Mouse (Mus musculus) MEL (cell line): ENCODE data around the gene Alg11. TPM values are rescaled to one million over a fixed set of nuclear protein-coding genes. Genes with fewer than 3 reads are reported as not detected.

ENCODE experiments used
- DNase-seq: peaks from one replicate; pipeline ENCODE4 v3.0.0; 2011; ENCODE audit warnings: low read depth, low spot score
- H3K27ac ChIP-seq: 2 replicates; pipeline ENCODE4 v1.5.1; 2012; ENCODE audit warnings: low read depth, mild to moderate bottlenecking, control low read depth, low read length, moderate library complexity; ENCODE audit not compliant: control insufficient read depth
- H3K27me3 ChIP-seq, 2 experiments: fragments of 150-350 bp in 1 of 2; sonication (generic) in 1 of 2; 2 replicates each; pipeline ENCODE4 v1.6.1; 2012; ENCODE audit warnings: low read length in 2 of 2, mild to moderate bottlenecking in 2 of 2, improper control_type of control experiment in 1 of 2, moderate library complexity in 1 of 2; ENCODE audit not compliant: insufficient read depth in 2 of 2, control insufficient read depth in 1 of 2
- H3K36me3 ChIP-seq, 2 experiments: 2 replicates each; pipeline ENCODE4 v1.6.1; 2012 to 2014; ENCODE audit warnings: low read length in 2 of 2, improper control_type of control experiment in 1 of 2, inconsistent platforms in 1 of 2, mild to moderate bottlenecking in 1 of 2; ENCODE audit not compliant: insufficient read depth in 2 of 2, control insufficient read depth in 1 of 2
- H3K4me1 ChIP-seq, 2 experiments: fragments of 150-350 bp in 1 of 2; sonication (generic) in 1 of 2; 2 replicates each; pipeline ENCODE4 v1.6.1; 2012; ENCODE audit warnings: low read length in 2 of 2, improper control_type of control experiment in 1 of 2, mild to moderate bottlenecking in 1 of 2; ENCODE audit not compliant: insufficient read depth in 2 of 2, control insufficient read depth in 1 of 2
- H3K4me3 ChIP-seq, 2 experiments: fragments of 150-350 bp in 1 of 2; sonication (generic) in 1 of 2; 2 replicates each; pipeline ENCODE4 v1.5.1; 2012; ENCODE audit warnings: low read depth in 2 of 2, low read length in 2 of 2, mild to moderate bottlenecking in 2 of 2, moderate library complexity in 2 of 2, control low read depth in 1 of 2, improper control_type of control experiment in 1 of 2; ENCODE audit not compliant: control insufficient read depth in 1 of 2, insufficient read depth in 1 of 2
- H3K79me2 ChIP-seq: 2 replicates; pipeline ENCODE4 v1.6.1; 2012; ENCODE audit warnings: mild to moderate bottlenecking, low read length, moderate library complexity; ENCODE audit not compliant: control insufficient read depth, poor library complexity, insufficient read depth
- H3K9ac ChIP-seq: 2 replicates; pipeline ENCODE4 v1.6.1; 2012; ENCODE audit warnings: low read depth, mild to moderate bottlenecking, control low read depth, low read length, moderate library complexity; ENCODE audit not compliant: control insufficient read depth, poor library complexity, severe bottlenecking
- H3K9me3 ChIP-seq: fragments of 150-350 bp; sonication (generic); replicated peaks from 2 replicates; pipeline ENCODE4 v1.6.1; 2012; ENCODE audit warnings: mild to moderate bottlenecking, low read length, improper control_type of control experiment, moderate library complexity; ENCODE audit not compliant: insufficient read depth
- BHLHE40 ChIP-seq: IDR thresholded peaks from 2 replicates; pipeline ENCODE4 v1.6.1; 2012; ENCODE audit warnings: low read depth, mild to moderate bottlenecking, inconsistent platforms, low read length, improper control_type of control experiment, borderline replicate concordance
- CTCF ChIP-seq, 3 experiments: IDR thresholded peaks in 2 of 3; conservative IDR thresholded peaks in 1 of 3; 2 replicates each; pipeline ENCODE4 v1.5.1; 2011 to 2012; ENCODE audit warnings: low read length in 3 of 3, low read depth in 2 of 3, mild to moderate bottlenecking in 2 of 3, improper control_type of control experiment in 1 of 3, inconsistent platforms in 1 of 3, mixed read lengths in 1 of 3, moderate library complexity in 1 of 3; ENCODE audit not compliant: control insufficient read depth in 1 of 3, insufficient read depth in 1 of 3, poor library complexity in 1 of 3, severe bottlenecking in 1 of 3
- ELF1 ChIP-seq: IDR thresholded peaks from 2 replicates; pipeline ENCODE4 v1.6.1; 2014; ENCODE audit warnings: low read depth, mild to moderate bottlenecking, inconsistent platforms, low read length, improper control_type of control experiment, moderate library complexity
- GATA1 ChIP-seq: IDR thresholded peaks from 2 replicates; pipeline ENCODE4 v1.6.1; 2011; ENCODE audit warnings: low read depth, low read length, improper control_type of control experiment
- KAT2A ChIP-seq: conservative IDR thresholded peaks from 2 replicates; pipeline ENCODE4 v1.6.1; 2012; ENCODE audit warnings: low read depth, low read length, improper control_type of control experiment, inconsistent platforms
- MAFK ChIP-seq: IDR thresholded peaks from 2 replicates; pipeline ENCODE4 v1.6.1; 2011; ENCODE audit warnings: low read depth, mild to moderate bottlenecking, low read length, improper control_type of control experiment, borderline replicate concordance
- MAZ ChIP-seq: IDR thresholded peaks from 2 replicates; pipeline ENCODE4 v1.6.1; 2012; ENCODE audit warnings: low read depth, mild to moderate bottlenecking, inconsistent platforms, low read length, improper control_type of control experiment
- MXI1 ChIP-seq: IDR thresholded peaks from 2 replicates; pipeline ENCODE4 v1.6.1; 2011; ENCODE audit warnings: mild to moderate bottlenecking, low read depth, low read length, improper control_type of control experiment
- MYB ChIP-seq: IDR thresholded peaks from 2 replicates; pipeline ENCODE4 v1.6.1; 2011; ENCODE audit warnings: mild to moderate bottlenecking, low read depth, low read length, improper control_type of control experiment
- MYC ChIP-seq: IDR thresholded peaks from 2 replicates; pipeline ENCODE4 v1.6.1; 2011; ENCODE audit warnings: low read depth, mild to moderate bottlenecking, low read length, improper control_type of control experiment, moderate library complexity
- NELFE ChIP-seq: IDR thresholded peaks from 2 replicates; pipeline ENCODE4 v1.6.1; 2011; ENCODE audit warnings: low read depth, low read length, improper control_type of control experiment
- NRF1 ChIP-seq: IDR thresholded peaks from 2 replicates; pipeline ENCODE4 v1.6.1; 2014; ENCODE audit warnings: low read depth, mild to moderate bottlenecking, inconsistent platforms, low read length, improper control_type of control experiment, moderate library complexity; ENCODE audit not compliant: poor library complexity, insufficient read depth, severe bottlenecking
- POLR2A ChIP-seq, 2 experiments: IDR thresholded peaks; 2 replicates each; pipeline ENCODE4 v1.6.1; 2011 to 2012; ENCODE audit warnings: low read length in 2 of 2, mild to moderate bottlenecking in 2 of 2, control low read depth in 1 of 2, improper control_type of control experiment in 1 of 2, low read depth in 1 of 2, moderate library complexity in 1 of 2; ENCODE audit not compliant: control insufficient read depth in 1 of 2, insufficient read depth in 1 of 2, poor library complexity in 1 of 2
- POLR2AphosphoS5 ChIP-seq: IDR thresholded peaks from 2 replicates; pipeline ENCODE4 v1.6.1; 2012; ENCODE audit warnings: low read depth, borderline replicate concordance, mild to moderate bottlenecking, inconsistent platforms, low read length, moderate library complexity, mixed read lengths
- UBTF ChIP-seq: IDR thresholded peaks from 2 replicates; pipeline ENCODE4 v1.6.1; 2012; ENCODE audit warnings: low read depth, mild to moderate bottlenecking, inconsistent platforms, low read length, improper control_type of control experiment, moderate library complexity, borderline replicate concordance; ENCODE audit not compliant: insufficient read depth
- ZC3H11A ChIP-seq: IDR thresholded peaks from 2 replicates; pipeline ENCODE4 v1.6.1; 2012; ENCODE audit warnings: low read depth, mild to moderate bottlenecking, inconsistent platforms, low read length, improper control_type of control experiment
- ZNF384 ChIP-seq: IDR thresholded peaks from 2 replicates; pipeline ENCODE4 v1.6.1; 2012; ENCODE audit warnings: low read depth, mild to moderate bottlenecking, inconsistent platforms, low read length, improper control_type of control experiment
- polyA plus RNA-seq, 2 experiments: library from polyadenylated mRNA; stranded (reverse) in 1 of 2; unstranded in 1 of 2; fragments of >175 nt in 1 of 2; fragments of >200 nt in 1 of 2; gene quantifications; 2 replicates each; pipeline versions ENCODE4 v1.2.1 to v1.2.4; 2012; ENCODE audit warnings: low replicate concordance in 2 of 2, low read depth in 1 of 2; ENCODE audit not compliant: insufficient read length in 2 of 2, insufficient read depth in 1 of 2, missing spikeins in 1 of 2
- total RNA-seq: library from RNA; depleted of rRNA; stranded (reverse); fragments of 300-350 nt; gene quantifications from 2 replicates; pipeline ENCODE4 v1.2.3, GENCODE M21; 2012

Gene Alg11
- total and polyA plus RNA-seq, 3 experiments, result 17.2 to 55.0 (median 22.2) TPM

DNA sequence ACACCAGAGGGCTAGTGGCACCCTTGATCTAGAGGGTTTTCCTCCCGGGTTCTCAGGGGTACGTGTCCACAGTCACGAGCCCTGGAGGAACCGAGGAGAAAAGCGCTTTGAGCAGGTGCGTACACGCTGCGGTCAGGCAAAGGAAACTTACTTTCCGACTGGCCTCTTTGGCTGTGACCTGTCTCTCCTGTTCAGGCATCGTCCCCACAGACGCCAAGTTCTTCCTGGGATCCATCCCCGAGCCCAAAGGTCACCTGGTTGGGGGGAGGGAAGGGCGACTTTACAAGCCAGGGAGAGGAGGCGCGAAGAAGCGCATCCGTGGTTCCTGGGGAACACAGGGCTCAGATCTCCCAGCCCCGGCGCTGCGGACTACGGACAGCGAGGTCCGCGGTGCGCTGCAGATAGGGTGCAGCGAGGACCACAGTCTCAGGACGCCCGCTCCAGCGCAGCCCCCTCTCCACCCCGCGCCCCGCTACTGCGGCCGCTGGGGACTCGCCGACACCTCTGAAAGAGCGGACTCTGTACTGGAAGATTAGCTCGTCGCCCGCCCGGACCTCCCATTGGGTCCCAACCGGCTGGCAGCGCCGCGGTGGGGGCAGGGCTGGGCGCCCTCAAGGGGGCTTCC is 588 bp upstream of the Alg11 start, which contains the start of gene Atp7b (continued):
- TF ChIP-seq POLR2AphosphoS5 (no peak), GATA1 (no peak), ZNF384 (no peak), MAFK (no peak), POLR2A (IDR thresholded peaks at IDR 0.05; ENCODE audit: control insufficient read depth in 1 of 2, insufficient read depth in 1 of 2, low read depth in 1 of 2, low read length in 2 of 2, poor library complexity in 1 of 2) (peak; percentile 31 to 82; a peak in 2 of 4 replicates), UBTF (no peak), MXI1 (no peak; the same call in 1 of the 2 replicates), ZC3H11A (no peak), MAZ (peak; percentile 98; the same call in 1 of the 2 replicates), CTCF (IDR thresholded peaks at IDR 0.05 in 2 of 3, conservative IDR thresholded peaks at IDR 0.05 in 1 of 3; ENCODE audit: control insufficient read depth in 1 of 3, insufficient read depth in 1 of 3, low read depth in 2 of 3, low read length in 3 of 3, poor library complexity in 1 of 3, severe bottlenecking in 1 of 3) (no peak), NELFE (peak; percentile 25; the same call in 1 of the 2 replicates), MYC (no peak), NRF1 (no peak)

DNA sequence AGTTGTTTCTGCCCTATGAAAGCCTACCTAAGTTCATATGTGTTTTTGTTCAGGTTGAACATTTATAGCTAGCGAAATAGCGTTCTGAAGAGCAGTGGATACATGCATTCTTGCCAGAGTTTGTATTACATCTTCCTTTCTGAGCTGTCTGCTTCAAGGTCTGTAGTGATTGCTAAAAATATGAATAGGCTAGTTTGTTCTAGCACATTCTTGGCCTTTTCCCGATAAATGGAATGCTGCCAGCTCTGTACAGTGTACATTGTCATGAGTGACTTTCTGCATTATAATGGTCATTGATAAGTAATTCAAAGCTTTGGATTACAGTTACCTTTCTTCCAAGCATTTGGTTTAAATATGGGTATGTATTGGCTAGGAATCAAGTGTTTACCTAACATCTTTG is 605 bp downstream of the Alg11 start:
- H3K4me1 ChIP-seq, result peaks cover 5 to 16% of the 10 kb centered on the region in 2 experiments; a peak in 3 of 4 replicates

More for the DNA sequence above, 605 bp downstream of the Alg11 start:
- H3K9ac ChIP-seq, result peak overlapping the region; percentile 80
- no peak overlapping the region for H3K27ac ChIP-seq
- H3K9me3 ChIP-seq, result no peaks in the 10 kb centered on the region
- H3K27me3 ChIP-seq, result no peaks in the 10 kb centered on the region
- DNase-seq, result peak; percentile 33
- peaks cover 17 to 28% of the 10 kb centered on the region in 2 experiments for H3K36me3 ChIP-seq
- peak overlapping the region; percentile 96 to 98 for H3K4me3 ChIP-seq
- peaks cover 60% of the 10 kb centered on the region for H3K79me2 ChIP-seq
- TF ChIP-seq MYC (no peak), NRF1 (no peak), MYB (no peak), POLR2A (IDR thresholded peaks at IDR 0.05; ENCODE audit: control insufficient read depth in 1 of 2, insufficient read depth in 1 of 2, low read depth in 1 of 2, low read length in 2 of 2, poor library complexity in 1 of 2) (no peak), NELFE (no peak), ELF1 (no peak), BHLHE40 (no peak), KAT2A (no peak)
